Mouse (Mus musculus) ZHBTc4 (cell line): ENCODE data around the gene Nr2c2.

Experiments used
- DNase-seq: peaks from one replicate; pipeline ENCODE4 v3.0.0-alpha.2; 2011; ENCODE audit warnings: low read depth, low spot score

Nr2c2 gene

DNA sequence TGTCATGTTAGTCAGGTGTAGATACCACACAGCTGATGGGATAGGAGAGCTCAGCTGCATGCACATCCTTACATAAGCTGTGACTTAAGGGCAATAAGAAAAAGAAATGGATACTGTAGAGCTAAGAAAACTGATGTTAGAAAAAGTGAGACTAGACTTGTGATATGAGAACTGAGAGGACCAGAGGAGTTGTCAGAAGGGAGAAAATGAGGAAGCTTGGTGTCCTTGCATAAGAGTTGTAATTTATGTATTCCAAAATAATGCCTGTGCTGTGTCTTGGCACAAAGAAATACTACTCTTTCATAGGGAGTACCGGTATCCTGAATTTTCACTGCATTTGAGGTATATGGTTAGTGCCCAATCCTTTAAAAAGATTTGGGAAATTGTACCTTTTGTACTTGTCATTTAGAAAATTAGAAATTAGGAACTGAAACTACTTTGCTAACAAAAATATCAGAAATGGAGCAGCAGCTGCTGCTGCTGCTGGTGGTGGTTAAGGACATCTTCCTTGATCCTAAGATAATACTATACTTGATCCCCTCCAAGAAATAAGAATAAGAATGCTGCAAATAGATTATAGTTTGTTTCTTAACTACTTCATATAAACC, 35.8 kb downstream of the Nr2c2 start:
- no peak for DNase-seq

DNA sequence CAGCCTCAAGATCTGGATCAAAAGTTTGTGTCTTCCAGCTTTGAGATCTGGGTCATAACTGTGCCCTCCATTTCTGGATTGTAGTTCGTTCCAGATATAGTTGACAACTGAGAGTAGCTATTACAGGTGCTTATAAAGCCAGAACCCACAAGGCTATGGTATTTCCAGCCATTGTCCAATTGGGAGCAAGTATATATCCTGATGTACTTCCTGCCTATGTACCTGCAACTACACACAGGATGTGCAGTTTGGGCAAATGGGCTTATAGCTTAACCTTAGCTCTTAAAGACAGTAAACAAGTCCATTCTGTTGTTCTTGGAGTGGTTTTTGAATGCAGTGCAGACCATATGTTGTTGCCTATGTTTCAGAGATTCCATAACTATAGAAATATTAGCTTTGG, 40.3 kb downstream of the Nr2c2 start:
- DNase-seq, result no peak

DNA sequence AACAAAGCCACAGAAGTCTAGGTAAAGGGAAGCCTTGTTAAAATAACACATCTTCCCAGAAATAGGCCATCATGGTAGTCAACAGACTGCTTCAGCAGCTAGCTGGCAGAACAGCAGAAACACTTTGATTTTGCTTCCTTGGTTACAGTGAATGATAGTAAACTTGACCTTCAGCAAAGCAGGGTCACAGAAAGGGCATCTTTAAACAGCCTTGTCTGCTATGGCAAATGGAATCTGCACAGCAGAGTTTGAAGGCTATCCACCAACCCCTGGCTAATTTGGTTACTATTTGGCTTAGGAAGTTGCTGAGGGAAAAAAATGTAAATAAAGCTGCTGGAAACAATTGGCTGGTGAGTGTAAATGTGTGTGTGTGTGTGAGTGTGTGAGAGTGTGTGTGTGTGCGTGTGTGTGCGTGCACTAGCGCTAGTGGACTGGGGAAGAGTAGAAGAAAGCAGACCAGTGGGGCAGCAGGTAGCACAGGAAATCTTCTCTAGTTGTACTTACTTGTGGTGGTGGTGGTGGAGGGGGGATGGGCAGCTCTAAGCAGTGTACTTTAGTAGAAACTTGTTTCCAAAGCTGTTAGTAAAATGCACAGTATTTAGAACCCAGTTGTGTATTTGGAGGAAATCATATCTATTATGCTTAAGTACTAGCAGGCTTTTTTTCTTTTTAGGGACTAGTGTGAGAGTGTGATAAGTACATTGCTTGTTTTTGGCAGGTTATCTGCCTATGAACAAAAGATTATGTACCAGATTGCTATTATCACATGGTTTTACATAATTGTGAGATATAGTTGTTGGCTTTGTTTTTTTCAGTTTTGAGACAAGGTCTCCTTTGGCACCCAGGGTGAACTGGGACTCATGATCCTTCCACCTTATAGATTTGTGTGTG, 41.1 kb downstream of the Nr2c2 start:
- no peak for DNase-seq

DNA sequence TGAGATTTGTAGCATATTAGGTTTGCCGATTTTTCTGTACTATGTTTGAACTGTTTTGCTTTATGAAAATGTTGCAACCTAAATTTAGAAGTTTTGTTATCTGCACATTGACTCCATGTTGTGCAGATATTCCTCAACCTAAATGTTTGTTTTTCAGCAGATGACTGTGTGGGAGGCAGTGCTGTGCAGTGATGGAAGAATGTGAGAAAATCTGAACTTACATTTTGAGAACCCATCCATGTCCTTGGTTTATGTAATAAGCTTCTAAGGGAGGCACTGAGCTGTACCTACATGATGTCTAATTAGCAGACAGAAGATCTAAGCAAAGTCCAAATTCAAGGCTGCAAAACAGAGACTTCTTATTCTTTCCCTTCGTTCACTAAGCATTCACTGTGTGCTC, 42.4 kb downstream of the Nr2c2 start:
- DNase-seq, result no peak

DNA sequence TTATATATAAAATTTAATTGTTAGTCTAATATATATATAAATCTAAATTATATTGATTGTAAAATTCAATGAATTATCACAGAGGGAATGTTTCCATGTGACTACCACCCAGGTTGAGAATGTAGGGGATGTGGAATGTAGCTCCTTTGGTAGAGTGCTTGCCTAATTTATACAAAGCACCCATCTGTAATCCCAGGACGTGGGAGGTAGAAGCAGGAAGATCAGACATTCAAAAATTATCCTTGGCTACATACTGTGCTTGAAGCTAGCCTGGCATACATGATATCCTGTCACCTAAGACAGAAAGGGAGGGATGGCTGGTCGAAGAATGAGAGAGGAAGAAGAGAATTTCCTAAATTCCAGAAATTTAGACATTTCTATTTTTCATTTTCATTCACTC, 45.2 kb downstream of the Nr2c2 start:
- no peak for DNase-seq

DNA sequence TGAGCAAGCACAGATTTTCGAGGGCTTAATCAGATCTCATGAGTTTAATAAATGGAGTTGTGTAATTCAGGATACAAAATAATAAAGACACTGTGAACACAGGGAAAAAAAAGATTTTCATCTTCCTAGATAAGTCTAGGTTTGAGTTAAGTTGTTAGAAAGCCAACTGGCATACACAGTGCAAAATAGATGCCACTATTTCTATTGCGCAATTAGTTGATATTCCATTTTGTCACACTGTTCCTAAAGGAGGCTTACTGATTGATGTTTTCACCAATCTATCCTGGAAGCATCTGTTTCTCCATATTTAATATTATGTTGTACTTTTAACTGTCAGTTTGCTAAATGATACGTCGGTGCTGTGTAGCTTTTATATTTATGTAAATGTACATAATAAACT, 54.7 kb downstream of the Nr2c2 start:
- no peak for DNase-seq

DNA sequence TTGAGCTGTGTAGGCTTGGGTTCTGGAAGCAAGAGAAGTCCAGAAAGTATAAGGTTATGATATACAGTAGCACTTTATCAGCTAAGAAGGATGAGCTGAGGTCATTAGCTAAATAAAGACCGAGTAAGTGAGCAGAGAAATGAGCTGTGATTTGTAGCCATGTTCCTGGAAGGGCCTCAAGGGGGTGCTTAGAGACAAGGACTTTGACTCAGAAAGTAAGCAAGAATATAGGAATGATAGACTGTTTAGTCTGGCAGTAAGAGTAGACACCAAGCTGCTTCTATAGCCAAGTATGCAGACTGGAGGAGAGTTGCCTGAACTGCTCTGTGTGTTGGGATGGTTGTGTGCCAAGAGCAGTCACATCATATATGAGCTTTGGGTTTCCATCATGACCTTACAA, 62.6 kb downstream of the Nr2c2 start:
- no peak for DNase-seq

DNA sequence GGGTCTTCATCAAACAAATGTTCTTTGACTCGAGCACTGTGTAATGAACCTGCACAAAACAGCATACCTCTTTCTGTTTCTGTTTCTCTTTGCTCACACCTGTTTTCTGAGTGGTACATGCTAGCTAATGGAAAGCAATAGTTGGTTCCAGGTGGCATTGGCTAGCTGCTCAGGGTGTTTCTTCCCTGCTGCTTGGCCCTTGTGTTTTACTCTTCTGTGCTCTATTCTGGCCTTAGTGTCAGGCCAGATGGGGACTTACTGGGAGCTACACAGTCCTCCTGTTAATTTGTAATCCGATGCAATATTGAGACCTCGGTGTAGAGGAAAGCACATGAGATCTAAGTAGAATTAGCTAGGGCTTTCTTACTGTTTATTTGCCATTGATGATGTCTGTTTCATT, 67.6 kb downstream of the Nr2c2 start:
- DNase-seq, result no peak

DNA sequence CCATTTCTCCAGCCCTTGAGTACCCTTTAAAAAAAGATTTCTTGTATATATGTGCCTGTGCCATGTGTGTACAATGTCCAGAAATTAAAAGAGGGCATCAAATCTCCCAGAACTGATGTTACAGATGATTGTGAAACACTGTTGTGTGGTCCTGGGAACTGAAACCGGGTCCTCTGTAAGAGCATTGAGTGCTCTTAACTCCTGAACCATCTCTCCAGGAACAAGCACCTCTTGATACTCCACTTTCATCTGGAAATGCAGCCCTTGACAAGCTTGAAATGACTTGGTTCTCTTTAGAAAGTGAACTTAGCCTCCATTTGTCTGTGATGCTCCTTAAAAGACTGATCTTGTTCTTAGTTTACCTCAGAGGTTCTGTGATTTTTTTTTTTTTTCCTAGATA, 71.5 kb downstream of the Nr2c2 start:
- no peak for DNase-seq

DNA sequence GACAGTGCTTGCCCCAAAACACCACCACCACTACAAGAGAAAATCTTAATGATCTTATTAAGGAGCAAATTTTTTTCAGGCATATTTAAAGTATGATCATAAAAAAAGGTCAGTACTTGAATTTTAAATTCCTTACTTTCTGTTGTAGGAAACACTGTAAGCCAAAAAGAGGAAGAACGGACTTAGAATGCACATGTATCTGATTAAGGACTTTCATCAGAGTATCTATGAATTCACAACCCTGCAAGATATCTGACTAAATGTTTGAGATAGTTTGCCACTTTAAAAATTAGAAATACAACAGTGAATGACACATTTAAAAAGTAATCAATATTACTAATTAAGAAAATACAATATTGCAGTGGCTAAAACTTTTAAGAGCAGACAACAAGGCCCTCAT, 85.3 kb downstream of the Nr2c2 start:
- DNase-seq, result no peak

DNA sequence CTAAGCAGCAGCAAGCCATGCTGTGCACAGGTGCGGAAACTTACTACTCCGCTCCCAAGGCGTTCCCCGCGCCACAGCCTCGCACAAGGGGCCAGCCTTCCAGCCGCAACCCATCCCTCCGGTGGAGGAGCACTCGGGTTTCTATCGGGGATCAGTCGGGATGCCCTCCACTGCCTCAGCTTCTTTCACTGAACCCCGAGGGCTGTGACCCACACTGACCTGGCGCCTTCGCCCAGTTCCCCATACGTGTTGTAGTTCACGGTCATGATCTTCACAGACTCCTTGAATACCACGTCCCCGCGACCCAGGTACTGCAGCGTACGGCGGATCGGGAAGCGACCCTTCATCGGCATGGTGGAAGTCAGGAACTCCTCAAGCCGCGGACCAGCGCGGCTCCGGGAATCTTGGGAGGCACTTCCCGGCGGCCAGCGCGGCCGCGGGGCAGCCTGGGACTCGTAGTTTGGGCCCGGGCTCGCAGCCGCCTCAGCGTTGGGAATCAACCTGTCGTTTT, 92.5 kb downstream of the Nr2c2 start, which contains the start of gene Mrps25:
TSS of gene Mrps25 (minus strand) at position 413 of the 511 bp plus-strand sequence.
- DNase-seq, result peak; percentile 90

DNA sequence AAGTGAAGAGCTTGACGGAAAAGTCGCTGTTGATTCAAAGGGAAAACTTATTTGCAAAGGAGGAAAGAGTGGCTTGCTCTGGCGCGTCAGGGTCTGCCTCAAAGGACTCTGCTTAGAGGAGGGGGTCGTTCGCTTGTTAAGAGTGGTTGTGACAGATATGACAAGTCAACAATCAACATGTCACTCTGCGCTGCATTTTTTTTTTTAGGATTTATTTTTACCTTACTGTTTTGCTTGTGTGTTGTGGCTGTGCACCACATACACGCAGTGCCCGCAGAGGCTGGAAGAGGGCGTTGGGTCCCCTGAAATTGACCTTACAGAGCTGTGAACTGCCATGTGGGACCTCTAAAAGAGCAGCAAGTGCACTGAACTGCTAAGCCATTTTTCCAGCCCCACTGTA, 93.0 kb downstream of the Nr2c2 start:
- no peak for DNase-seq

DNA sequence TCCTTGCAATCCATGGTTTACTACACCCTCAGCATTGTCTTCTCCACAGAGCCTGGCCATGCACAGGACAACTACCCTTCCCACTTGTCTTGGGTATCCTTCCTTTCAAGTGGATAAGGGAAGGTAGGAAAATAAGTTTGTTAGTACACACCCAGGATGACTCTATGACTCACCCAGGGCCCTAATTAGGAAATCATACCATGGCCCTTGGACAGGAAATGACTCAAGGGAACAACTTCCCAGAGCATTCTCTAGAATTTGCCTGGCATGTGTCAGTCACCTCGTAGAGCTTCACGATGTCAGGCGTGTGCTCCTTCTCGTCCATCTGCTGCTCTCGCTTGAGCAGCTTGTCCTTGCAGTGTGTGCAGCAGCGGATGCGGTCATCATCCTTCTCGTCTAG, 108.2 kb downstream of the Nr2c2 start:
- DNase-seq, result no peak

DNA sequence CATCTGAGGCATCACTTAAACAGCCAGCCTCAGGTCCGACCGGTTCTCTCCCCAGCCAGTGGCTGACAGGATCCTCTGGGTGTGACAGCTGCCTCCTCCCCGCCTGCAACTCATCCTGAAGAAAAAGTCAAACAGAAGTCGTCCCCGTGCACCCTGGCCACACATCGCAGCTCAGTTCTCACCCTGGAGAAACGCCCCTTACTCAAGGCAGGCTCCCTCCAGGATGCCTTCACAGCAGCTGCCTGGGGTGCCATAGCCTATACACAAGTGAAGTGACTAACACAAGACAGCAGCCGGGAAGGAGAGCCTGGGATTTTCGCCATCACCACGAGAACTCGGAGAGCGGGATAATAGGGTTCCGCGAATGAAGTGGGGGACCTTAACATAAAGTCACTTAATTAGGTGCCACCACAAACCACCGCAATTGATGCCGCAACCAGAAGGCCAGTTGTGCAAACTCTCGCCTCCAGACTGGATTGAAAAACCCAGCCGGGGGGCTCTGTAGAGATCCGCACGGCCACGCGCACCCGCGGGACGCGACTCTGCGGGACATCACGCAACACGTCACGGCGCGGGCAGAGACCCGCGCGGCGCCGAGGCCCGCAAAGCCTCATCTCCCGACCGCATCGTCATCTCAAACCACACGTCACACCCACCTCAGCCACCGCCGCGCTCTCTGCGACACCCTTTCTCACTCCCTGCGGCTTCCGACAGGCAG, 123.0 kb downstream of the Nr2c2 start:
- DNase-seq, result peak; percentile 57

DNA sequence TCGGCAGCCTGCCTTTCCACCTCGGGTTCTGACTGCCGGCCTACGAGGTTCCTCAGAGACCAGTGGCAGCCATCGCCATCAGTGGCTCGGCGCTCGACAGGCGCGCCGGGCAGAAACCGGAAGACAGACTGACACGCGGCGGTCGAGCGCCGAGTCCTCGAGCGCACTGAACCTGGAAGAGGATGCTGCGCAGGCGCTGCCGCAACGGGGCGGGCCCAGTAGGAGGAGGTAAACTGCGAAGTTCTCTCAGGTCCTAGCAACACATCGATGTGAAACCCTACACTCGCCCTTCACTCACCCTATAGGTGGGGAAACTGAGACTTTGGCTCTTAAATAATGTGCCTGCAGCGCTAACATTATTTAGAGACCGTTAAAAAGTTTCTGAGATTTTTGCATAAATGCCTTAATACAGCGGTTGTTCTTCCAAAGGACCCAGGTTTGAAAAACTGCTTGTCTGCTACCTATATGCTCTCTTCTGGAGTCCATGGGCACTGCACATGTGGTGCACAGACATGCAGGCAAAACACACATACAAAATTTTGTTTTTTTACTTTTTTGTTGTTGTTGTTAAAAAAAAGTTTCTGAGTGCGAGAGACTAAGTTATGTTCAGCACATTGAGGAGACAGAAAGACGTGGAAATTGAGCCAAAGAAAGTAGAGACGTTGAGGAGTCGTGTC, 123.7 kb downstream of the Nr2c2 start, which contains the start of gene Rbsn:
TSS of gene Rbsn (minus strand) at position 153 of the 677 bp plus-strand sequence.
- peak; percentile 98 for DNase-seq

DNA sequence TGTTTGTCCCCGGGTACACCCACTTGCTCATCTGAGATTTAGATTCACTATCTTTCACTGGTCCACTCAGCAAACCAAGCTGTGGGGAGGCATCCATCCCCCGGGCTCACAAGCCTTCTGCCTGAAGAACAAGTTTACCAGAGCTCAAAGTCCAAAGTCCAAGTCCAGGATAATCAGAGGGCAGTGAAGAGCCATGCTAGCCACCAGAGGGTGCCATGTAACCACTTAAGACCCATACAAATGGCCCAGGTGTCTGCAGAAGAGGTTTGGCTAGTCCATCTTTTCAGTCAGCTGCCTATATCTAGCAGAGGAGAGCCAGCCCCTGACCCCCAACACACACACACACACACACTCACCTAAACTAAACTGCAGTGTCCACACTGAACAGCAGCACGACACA, 128.3 kb downstream of the Nr2c2 start:
- peak; percentile 81 for DNase-seq

DNA sequence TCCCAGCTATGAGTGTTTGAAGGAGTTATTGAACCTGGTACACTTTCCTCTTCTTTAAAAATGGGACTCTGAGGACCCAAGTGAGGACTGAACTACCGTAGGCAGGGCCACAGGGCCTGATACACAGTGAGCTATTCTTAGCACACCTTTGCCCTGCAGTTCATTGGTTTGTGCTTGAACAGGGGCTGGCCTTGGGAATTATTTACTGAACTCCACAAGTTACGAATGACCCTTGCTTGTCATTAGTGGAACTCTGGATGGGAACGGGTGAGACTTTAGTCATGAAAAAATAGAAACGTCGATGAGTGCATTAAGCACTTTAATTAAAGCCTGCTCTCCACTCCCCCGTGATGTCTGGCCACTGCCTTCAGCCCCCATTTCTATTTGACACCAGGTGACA, 130.4 kb downstream of the Nr2c2 start:
- DNase-seq, result no peak

DNA sequence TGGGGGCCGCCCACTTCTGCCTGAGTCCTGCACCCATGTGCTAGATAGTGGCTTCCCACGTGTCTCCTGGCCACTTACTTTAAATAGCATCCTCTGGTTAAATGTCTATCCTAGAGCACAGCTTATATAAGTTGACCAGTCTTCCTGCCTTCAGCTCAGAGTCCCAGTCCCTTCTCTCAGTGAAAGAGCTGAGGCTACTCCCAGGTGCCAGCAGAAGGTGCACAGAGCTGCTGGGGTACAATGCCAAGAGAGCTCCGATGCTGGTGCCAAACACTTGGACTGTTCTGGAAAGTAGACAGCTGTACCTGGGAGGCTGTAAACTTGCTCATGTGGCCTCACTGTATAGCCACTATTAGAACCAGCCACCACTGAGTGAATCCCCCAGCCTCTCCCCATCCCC, 130.8 kb downstream of the Nr2c2 start:
- no peak for DNase-seq
